Mouse (Mus musculus) myocyte (in vitro differentiated cells): ENCODE data around the gene Gm13288.

ENCODE experiments used
- E2F4 ChIP-seq: IDR thresholded peaks from one replicate; pipeline ENCODE4 v1.6.1; 2011; ENCODE audit warnings: mild to moderate bottlenecking, control low read depth, moderate library complexity; ENCODE audit not compliant: insufficient read depth
- MAX ChIP-seq: IDR thresholded peaks from one replicate; pipeline ENCODE4 v1.6.1; 2011; ENCODE audit warnings: low read depth, mild to moderate bottlenecking, control low read depth
- MYOD1 ChIP-seq, 3 experiments: IDR thresholded peaks; one replicate each; pipeline ENCODE4 v1.6.1; 2011; ENCODE audit warnings: control low read depth in 2 of 3, low read depth in 2 of 3, mild to moderate bottlenecking in 2 of 3, moderate library complexity in 1 of 3; ENCODE audit not compliant: insufficient read length in 2 of 3, control insufficient read depth in 1 of 3
- POLR2A ChIP-seq: IDR thresholded peaks from one replicate; pipeline ENCODE4 v1.6.1; 2011; ENCODE audit warnings: low read depth, mild to moderate bottlenecking, control low read depth, moderate library complexity; ENCODE audit not compliant: insufficient read length
- POLR2AphosphoS2 ChIP-seq: IDR thresholded peaks from one replicate; pipeline ENCODE4 v1.6.1; 2011; ENCODE audit warnings: low read depth, control low read depth; ENCODE audit not compliant: insufficient read length
- SRF ChIP-seq: IDR thresholded peaks from one replicate; pipeline ENCODE4 v1.6.1; 2011; ENCODE audit warnings: low read depth; ENCODE audit not compliant: control insufficient read depth, insufficient read length
- TCF12 ChIP-seq: IDR thresholded peaks from one replicate; pipeline ENCODE4 v1.6.1; 2011; ENCODE audit warnings: mild to moderate bottlenecking, control low read depth; ENCODE audit not compliant: poor library complexity, insufficient read depth, severe bottlenecking
- USF1 ChIP-seq: IDR thresholded peaks from one replicate; pipeline ENCODE4 v1.6.1; 2011; ENCODE audit warnings: low read depth, mild to moderate bottlenecking, control low read depth, moderate library complexity

DNA sequence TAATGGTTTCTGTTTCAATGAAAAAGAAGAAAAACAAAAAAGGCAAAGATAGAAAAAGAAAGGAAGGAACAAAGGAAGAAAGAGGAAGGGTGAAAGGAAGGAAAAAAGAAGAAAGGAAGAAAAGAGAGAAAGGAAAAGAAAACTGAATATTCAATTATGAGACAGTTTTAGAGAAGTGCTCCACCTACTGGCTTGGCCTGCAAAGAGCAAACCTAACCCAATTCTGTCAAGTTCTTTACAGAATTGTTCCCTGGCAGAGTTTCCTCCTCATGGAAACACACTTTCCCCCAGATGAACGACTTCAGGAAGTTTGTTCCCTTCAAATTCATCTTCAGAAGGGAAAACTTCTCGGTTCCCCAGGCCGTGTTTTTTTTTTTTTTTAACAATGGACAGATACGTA, 17.7 kb downstream of the Gm13288 start:
- TF ChIP-seq POLR2A = no peak
- no peak for TF ChIP-seq USF1
- no peak for TF ChIP-seq MAX
- TF ChIP-seq POLR2AphosphoS2 = no peak
- TF ChIP-seq SRF = no peak
- TF ChIP-seq E2F4 = no peak
- TF ChIP-seq MYOD1 (IDR thresholded peaks at IDR 0.05; ENCODE audit: control insufficient read depth in 1 of 3, insufficient read length in 2 of 3, low read depth in 2 of 3) = no peak
- TF ChIP-seq TCF12 = no peak
